8 mouse cellular contexts compared by ENCODE assay signal in genomic region chr13:93718948-93719347, GRCm38 (mm10). TPM values are rescaled to one million over a fixed set of nuclear protein-coding genes. Genes with fewer than 3 reads are reported as not detected.
A peak's percentile ranks its signal among the peaks of the same experiment; 100 is the strongest.
DNase-seq lines count a peak whose midpoint lies in the region; ATAC-seq and TF ChIP-seq lines count a peak whose summit lies in the region.

No protein-coding gene starts in this region.

- no peak overlapping the region for H3K4me3 ChIP-seq in kidney, adult 2 months (ENCODE audit: insufficient read depth, low read depth, low read length)
- no peak overlapping the region for H3K4me3 ChIP-seq in kidney, embryonic 14.5 days (ENCODE audit: low read length)
- no peak overlapping the region for H3K4me3 ChIP-seq in embryonic facial prominence, embryonic 11.5 days (ENCODE audit: low read depth, low read length)
- H3K4me3 ChIP-seq in intestine, embryonic 15.5 days (replicated peaks): no peak overlapping the region
- 0 out of 2 replicates have a peak overlapping the region, but pooled peaks have one; percentile 8 for H3K4me3 ChIP-seq in limb, embryonic 13.5 days
- H3K4me3 ChIP-seq in olfactory bulb, adult 2 months (ENCODE audit: insufficient read depth, low read depth, low read length): no peak overlapping the region

- peak; percentile 80 for TF ChIP-seq CTCF in kidney, adult 2 months (conservative IDR thresholded peaks at IDR 0.05; ENCODE audit: insufficient read depth, insufficient read length, low read depth, low read length)
- TF ChIP-seq CTCF in olfactory bulb, adult 2 months (IDR thresholded peaks at IDR 0.05; ENCODE audit: insufficient read depth, low read depth, low read length): peak; percentile 49; the same call in 1 of the 2 replicates

- 1% methylated on average over 7 of the region's 7 CpGs for WGBS in kidney, adult 2 months
- WGBS in kidney, embryonic 14.5 days: 4% methylated on average over 7 of the region's 7 CpGs
- 2% methylated on average over 7 of the region's 7 CpGs for WGBS in embryonic facial prominence, embryonic 11.5 days
- WGBS in intestine, embryonic 15.5 days: 6% methylated on average over 7 of the region's 7 CpGs
- 3% methylated on average over 7 of the region's 7 CpGs for WGBS in limb, embryonic 13.5 days
- 1% methylated on average over 7 of the region's 7 CpGs for WGBS in olfactory bulb, adult 2 months

- H3K27me3 ChIP-seq in kidney, adult 2 months (replicated peaks; ENCODE audit: control insufficient read depth, insufficient read depth, low read length): no peaks in the 10 kb centered on the region
- H3K27me3 ChIP-seq in kidney, embryonic 14.5 days (ENCODE audit: control insufficient read depth, insufficient read depth, low read length): no peaks in the 10 kb centered on the region
- no peaks in the 10 kb centered on the region for H3K27me3 ChIP-seq in embryonic facial prominence, embryonic 11.5 days (ENCODE audit: control insufficient read depth, insufficient read depth, low read length)
- no peaks in the 10 kb centered on the region for H3K27me3 ChIP-seq in intestine, embryonic 15.5 days (replicated peaks)
- no peaks in the 10 kb centered on the region for H3K27me3 ChIP-seq in limb, embryonic 13.5 days

- H3K9ac ChIP-seq in kidney, embryonic 14.5 days (ENCODE audit: low read depth, low read length): no peak overlapping the region
- no peak overlapping the region for H3K9ac ChIP-seq in embryonic facial prominence, embryonic 11.5 days (replicated peaks; ENCODE audit: low read length)
- H3K9ac ChIP-seq in intestine, embryonic 15.5 days: no peak overlapping the region
- no peak overlapping the region for H3K9ac ChIP-seq in limb, embryonic 13.5 days

- no peak overlapping the region for H3K27ac ChIP-seq in kidney, adult 2 months (ENCODE audit: insufficient read depth, low read depth, low read length)
- H3K27ac ChIP-seq in kidney, embryonic 14.5 days (ENCODE audit: low read depth, low read length): no peak overlapping the region
- H3K27ac ChIP-seq in embryonic facial prominence, embryonic 11.5 days (replicated peaks; ENCODE audit: low read depth, low read length): no peak overlapping the region
- no peak overlapping the region for H3K27ac ChIP-seq in intestine, embryonic 15.5 days
- H3K27ac ChIP-seq in limb, embryonic 13.5 days: no peak overlapping the region
- no peak overlapping the region for H3K27ac ChIP-seq in olfactory bulb, adult 2 months (ENCODE audit: insufficient read depth, low read depth, low read length)

- TF ChIP-seq POLR2A in kidney, adult 2 months (IDR thresholded peaks at IDR 0.05; ENCODE audit: low read depth, low read length): no peak
- TF ChIP-seq POLR2A in olfactory bulb, adult 2 months (IDR thresholded peaks at IDR 0.05; ENCODE audit: insufficient read depth, low read depth, low read length): no peak

- H3K4me1 ChIP-seq in kidney, adult 2 months (ENCODE audit: control insufficient read depth, insufficient read depth, low read length): no peaks in the 10 kb centered on the region; the same call in 1 of the 2 replicates
- no peaks in the 10 kb centered on the region for H3K4me1 ChIP-seq in kidney, embryonic 14.5 days (ENCODE audit: control insufficient read depth, insufficient read depth, low read length)
- H3K4me1 ChIP-seq in embryonic facial prominence, embryonic 11.5 days (ENCODE audit: control insufficient read depth, insufficient read depth, low read length): no peaks in the 10 kb centered on the region; the same call in 1 of the 2 replicates
- H3K4me1 ChIP-seq in intestine, embryonic 15.5 days (replicated peaks): no peaks in the 10 kb centered on the region
- peaks cover 13% of the 10 kb centered on the region; the same call in 1 of the 2 replicates for H3K4me1 ChIP-seq in limb, embryonic 13.5 days
- H3K4me1 ChIP-seq in olfactory bulb, adult 2 months (ENCODE audit: control insufficient read depth, insufficient read depth, low read length): 0 out of 2 replicates have a peak, but pooled peaks cover 2% of the 10 kb centered on the region

- ATAC-seq in kidney, embryonic 14.5 days (ENCODE audit: low FRiP score, low TSS enrichment): no peak
- no peak for ATAC-seq in embryonic facial prominence, embryonic 11.5 days (replicated peaks; ENCODE audit: insufficient number of reproducible peaks, low FRiP score, low TSS enrichment, low read depth)
- ATAC-seq in intestine, embryonic 15.5 days: no peak
- no peak for ATAC-seq in limb, embryonic 13.5 days (ENCODE audit: low FRiP score, low read depth)

- H3K4me2 ChIP-seq in kidney, embryonic 14.5 days (replicated peaks; ENCODE audit: low read depth, low read length): no peak overlapping the region
- no peak overlapping the region for H3K4me2 ChIP-seq in embryonic facial prominence, embryonic 11.5 days (ENCODE audit: low read depth, low read length)
- H3K4me2 ChIP-seq in intestine, embryonic 15.5 days (replicated peaks): 0 out of 2 replicates have a peak overlapping the region, but pooled peaks have one; percentile 15
- peak overlapping the region; percentile 43 for H3K4me2 ChIP-seq in limb, embryonic 13.5 days (replicated peaks)

- no peaks in the 10 kb centered on the region for H3K9me3 ChIP-seq in kidney, embryonic 14.5 days (ENCODE audit: control insufficient read depth, low read length)
- no peaks in the 10 kb centered on the region for H3K9me3 ChIP-seq in embryonic facial prominence, embryonic 11.5 days (replicated peaks; ENCODE audit: control insufficient read depth, low read length)
- no peaks in the 10 kb centered on the region for H3K9me3 ChIP-seq in intestine, embryonic 15.5 days
- H3K9me3 ChIP-seq in limb, embryonic 13.5 days: no peaks in the 10 kb centered on the region

- DNase-seq in kidney, adult 2 months: peak; percentile 49
- DNase-seq in adrenal gland, postnatal 36 days: peak; percentile 73 to 85
- DNase-seq in embryonic facial prominence, embryonic 11.5 days (ENCODE audit: low spot score): peak; percentile 87
- DNase-seq in urinary bladder, postnatal 10 days (ENCODE audit: low spot score): peak; percentile 25

- H3K36me3 ChIP-seq in kidney, adult 2 months (ENCODE audit: control insufficient read depth, insufficient read depth, low read length): no peaks in the 10 kb centered on the region
- no peaks in the 10 kb centered on the region for H3K36me3 ChIP-seq in kidney, embryonic 14.5 days (ENCODE audit: control insufficient read depth, insufficient read depth, low read length)
- H3K36me3 ChIP-seq in embryonic facial prominence, embryonic 11.5 days (replicated peaks; ENCODE audit: control insufficient read depth, insufficient read depth, low read depth, low read length): no peaks in the 10 kb centered on the region
- no peaks in the 10 kb centered on the region for H3K36me3 ChIP-seq in intestine, embryonic 15.5 days
- H3K36me3 ChIP-seq in limb, embryonic 13.5 days: no peaks in the 10 kb centered on the region

RNA-seq across cellular contexts. Expression of gene Dmgdh, which starts 44.7 kb away (rescaled TPM):
- 39.6 and 41.0 TPM in 2 replicates for polyA plus RNA-seq in kidney, adult 2 months (2012; rRNA removed)
- 0.13 and 0.28 TPM in 2 replicates for polyA plus RNA-seq in kidney, embryonic 14.5 days (2014; fragmentation: Nextera tagmentation; extraction: Ambion mirVana)
- under 1 TPM in 1 of 2 experiments, not detected in 1; 0.10 TPM for total RNA-seq in adrenal gland, postnatal 36 days (2021)
- polyA plus RNA-seq in embryonic facial prominence, embryonic 11.5 days (2014; fragmentation: Nextera tagmentation; extraction: Ambion mirVana): 0.07 TPM in 1 of 2 replicates, not detected in the other
- 0.38 and 0.39 TPM in 2 replicates for polyA plus RNA-seq in intestine, embryonic 15.5 days (2015; fragmentation: Nextera tagmentation; extraction: Ambion mirVana)
- polyA plus RNA-seq in limb, embryonic 13.5 days (2015; fragmentation: Nextera tagmentation; extraction: Ambion mirVana): not detected in 2 replicates
- polyA plus RNA-seq in olfactory bulb, adult 2 months (2012; ENCODE audit: insufficient read depth, insufficient read length, low replicate concordance, missing spikeins): not detected in 2 replicates

RNA-seq across cellular contexts. Expression of gene Bhmt2, which starts 44.8 kb away (rescaled TPM):
- polyA plus RNA-seq in kidney, adult 2 months (2012; rRNA removed): 48.9 and 54.5 TPM in 2 replicates
- 0.66 and 0.96 TPM in 2 replicates for polyA plus RNA-seq in kidney, embryonic 14.5 days (2014; fragmentation: Nextera tagmentation; extraction: Ambion mirVana)
- under 1 TPM in 1 of 2 experiments, not detected in 1; 0.26 TPM for total RNA-seq in adrenal gland, postnatal 36 days (2021)
- not detected in 2 replicates for polyA plus RNA-seq in embryonic facial prominence, embryonic 11.5 days (2014; fragmentation: Nextera tagmentation; extraction: Ambion mirVana)
- polyA plus RNA-seq in intestine, embryonic 15.5 days (2015; fragmentation: Nextera tagmentation; extraction: Ambion mirVana): 0.57 and 0.68 TPM in 2 replicates
- 0.08 and 0.22 TPM in 2 replicates for polyA plus RNA-seq in limb, embryonic 13.5 days (2015; fragmentation: Nextera tagmentation; extraction: Ambion mirVana)
- not detected in 2 replicates for polyA plus RNA-seq in olfactory bulb, adult 2 months (2012; ENCODE audit: insufficient read depth, insufficient read length, low replicate concordance, missing spikeins)

RNA-seq across cellular contexts. Expression of gene Arsb, which starts 52.5 kb away (rescaled TPM):
- polyA plus RNA-seq in kidney, adult 2 months (2012; rRNA removed): 114 and 117 TPM in 2 replicates
- 9.0 and 17.7 TPM in 2 replicates for polyA plus RNA-seq in kidney, embryonic 14.5 days (2014; fragmentation: Nextera tagmentation; extraction: Ambion mirVana)
- total RNA-seq in adrenal gland, postnatal 36 days (2021): 10 to 100 TPM; 36.9 to 43.3 TPM
- polyA plus RNA-seq in embryonic facial prominence, embryonic 11.5 days (2014; fragmentation: Nextera tagmentation; extraction: Ambion mirVana): 7.8 and 8.8 TPM in 2 replicates
- 9.5 and 11.2 TPM in 2 replicates for polyA plus RNA-seq in intestine, embryonic 15.5 days (2015; fragmentation: Nextera tagmentation; extraction: Ambion mirVana)
- 13.5 and 13.7 TPM in 2 replicates for polyA plus RNA-seq in limb, embryonic 13.5 days (2015; fragmentation: Nextera tagmentation; extraction: Ambion mirVana)
- polyA plus RNA-seq in olfactory bulb, adult 2 months (2012; ENCODE audit: insufficient read depth, insufficient read length, low replicate concordance, missing spikeins): not detected in 2 replicates

Comparison
In these comparisons a context has a peak if more than half of its experiments do, and no peak if none do; other contexts are left out.
1. RNA of gene Dmgdh, which starts 44.7 kb away (polyA plus RNA-seq): 39.6 to 41.0 TPM in kidney, adult 2 months; 0.38 to 0.39 TPM in intestine, embryonic 15.5 days, 0.13 to 0.28 TPM in kidney, embryonic 14.5 days, 0.07 TPM in embryonic facial prominence, embryonic 11.5 days, not detected in limb, embryonic 13.5 days and not detected in olfactory bulb, adult 2 months; every median in the first group is over 10 times any median in the second.
2. RNA of gene Bhmt2, which starts 44.8 kb away (polyA plus RNA-seq): 48.9 to 54.5 TPM in kidney, adult 2 months; 0.66 to 0.96 TPM in kidney, embryonic 14.5 days, 0.57 to 0.68 TPM in intestine, embryonic 15.5 days, 0.08 to 0.22 TPM in limb, embryonic 13.5 days, not detected in embryonic facial prominence, embryonic 11.5 days and not detected in olfactory bulb, adult 2 months; every median in the first group is over 10 times any median in the second.
3. DNase-seq: peak in every context shown above with its lines; median percentile 87 in embryonic facial prominence, embryonic 11.5 days; 79 in adrenal gland, postnatal 36 days; 49 in kidney, adult 2 months; 25 in urinary bladder, postnatal 10 days.
4. H3K4me2 ChIP-seq: peak in intestine, embryonic 15.5 days (single experiment) and limb, embryonic 13.5 days (single experiment); none in kidney, embryonic 14.5 days (single experiment) and embryonic facial prominence, embryonic 11.5 days (single experiment).